Mouse (Mus musculus) C2C12 (cell line): ENCODE measurements around the gene Lrch4.

Experiments
- CEBPB ChIP-seq: IDR thresholded peaks from one replicate; pipeline ENCODE4 v1.6.1; 2011; ENCODE audit warnings: low read depth, mild to moderate bottlenecking, control low read depth, moderate library complexity
- CTCF ChIP-seq: IDR thresholded peaks from one replicate; pipeline ENCODE4 v1.5.1; 2011; ENCODE audit not compliant: control insufficient read depth, insufficient read depth, insufficient read length
- FOSL1 ChIP-seq: IDR thresholded peaks from one replicate; pipeline ENCODE4 v1.8.0; 2011; ENCODE audit warnings: mild to moderate bottlenecking, low read length; ENCODE audit not compliant: poor library complexity, insufficient read depth, severe bottlenecking
- MAX ChIP-seq: IDR thresholded peaks from one replicate; pipeline ENCODE4 v1.6.1; 2011; ENCODE audit warnings: mild to moderate bottlenecking, control low read depth
- MYOD1 ChIP-seq: IDR thresholded peaks from one replicate; pipeline ENCODE4 v1.6.1; 2011; ENCODE audit warnings: low read depth; ENCODE audit not compliant: control insufficient read depth, insufficient read length
- MYOG ChIP-seq: IDR thresholded peaks from one replicate; pipeline ENCODE4 v1.6.1; 2011; ENCODE audit not compliant: control insufficient read depth, insufficient read length; ENCODE audit errors: extremely low read depth
- USF1 ChIP-seq: IDR thresholded peaks from one replicate; pipeline ENCODE4 v1.6.1; 2011; ENCODE audit warnings: low read depth, mild to moderate bottlenecking, control low read depth, moderate library complexity

DNA sequence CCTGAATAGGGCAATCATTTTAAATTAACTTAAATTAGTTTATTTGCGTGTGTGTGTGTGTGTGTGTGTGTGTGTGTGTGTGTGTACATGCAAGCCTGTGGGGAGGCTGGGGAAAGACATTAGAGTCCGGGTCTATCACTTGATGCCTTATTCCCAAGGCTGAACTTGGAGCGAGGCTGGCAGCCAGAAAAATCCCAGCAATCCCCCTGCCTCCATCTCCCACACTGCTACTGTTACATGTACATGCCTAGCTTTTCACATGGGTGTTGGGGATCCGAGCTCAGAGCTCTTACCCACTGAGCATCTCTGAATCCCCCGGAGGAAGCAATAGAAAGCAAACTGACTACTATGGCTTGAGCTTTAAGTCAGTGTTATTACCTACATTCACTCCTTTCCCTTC is 43.4 kb downstream of the Lrch4 start:
- TF ChIP-seq CTCF: no peak
- TF ChIP-seq MAX: no peak
- TF ChIP-seq MYOD1: no peak
- TF ChIP-seq FOSL1: no peak
- no peak for TF ChIP-seq USF1
- no peak for TF ChIP-seq MYOG
- no peak for TF ChIP-seq CEBPB
